Mouse (Mus musculus) heart, embryonic 11.5 days (tissue): ENCODE measurements around the gene Paf1. TPM values are rescaled to one million over a fixed set of nuclear protein-coding genes. Genes with fewer than 3 reads are reported as not detected.
"Not testable (repeated sequence)": the region's sequence is repeated elsewhere in the genome, so short reads cannot be mapped to it uniquely, and the experiment has no call there.

Experiments used
- ATAC-seq: fragments of 200-750 bp; cut with Nextera tagmentation; replicated peaks from 2 replicates; pipeline ENCODE4 v1.8.0; 2017; ENCODE audit warnings: moderate library complexity; ENCODE audit not compliant: insufficient number of reproducible peaks, low FRiP score, low TSS enrichment
- H3K27ac ChIP-seq: fragments of 300-500 bp; sonication (generic); 2 replicates; pipeline ENCODE4 v1.5.1; 2014; ENCODE audit warnings: mild to moderate bottlenecking, low read depth, low read length
- H3K27me3 ChIP-seq: fragments of 300-500 bp; sonication (generic); 2 replicates; pipeline ENCODE4 v1.6.1; 2014; ENCODE audit warnings: mild to moderate bottlenecking, low read length, mixed read lengths; ENCODE audit not compliant: control insufficient read depth, insufficient read depth
- H3K36me3 ChIP-seq: fragments of 300-500 bp; sonication (generic); 2 replicates; pipeline ENCODE4 v1.6.1; 2014; ENCODE audit warnings: mild to moderate bottlenecking, low read length, moderate library complexity, mixed read lengths; ENCODE audit not compliant: control insufficient read depth, insufficient read depth
- H3K4me1 ChIP-seq: fragments of 300-500 bp; sonication (generic); 2 replicates; pipeline ENCODE4 v1.6.1; 2014; ENCODE audit warnings: low read length; ENCODE audit not compliant: control insufficient read depth, insufficient read depth
- H3K4me2 ChIP-seq: fragments of 300-500 bp; sonication (generic); 2 replicates; pipeline ENCODE4 v1.6.1; 2014; ENCODE audit warnings: mild to moderate bottlenecking, moderate library complexity
- H3K4me3 ChIP-seq: fragments of 300-500 bp; sonication (generic); 2 replicates; pipeline ENCODE4 v1.5.1; 2014; ENCODE audit warnings: low read depth, low read length
- H3K9ac ChIP-seq: fragments of 300-500 bp; sonication (generic); 2 replicates; pipeline ENCODE4 v1.6.1; 2014; ENCODE audit warnings: mild to moderate bottlenecking, low read depth, low read length, moderate library complexity
- H3K9me3 ChIP-seq: fragments of 300-500 bp; sonication (generic); replicated peaks from 2 replicates; pipeline ENCODE4 v1.6.1; 2016; ENCODE audit warnings: low read length; ENCODE audit not compliant: control insufficient read depth
- WGBS: fragments of 180-500 bp; shearing (Covaris S2); extraction: QIAGEN DNeasy Blood & Tissue Kit; methylation state at CpG from one replicate; pipeline ENCODE4 v1.1.7; 2014; ENCODE audit not compliant: insufficient replicate concordance; 5-methylcytosine and 5-hydroxymethylcytosine counted together
- polyA plus RNA-seq: library from polyadenylated mRNA; unstranded; fragments of >200 nt; fragmentation: Nextera tagmentation; extraction: Ambion mirVana; gene quantifications from 2 replicates; pipeline ENCODE4 v1.2.1, GENCODE M21; 2014

Paf1 gene
- polyA plus RNA-seq, 1 experiment from 2014 or later, result 70.2 TPM

DNA sequence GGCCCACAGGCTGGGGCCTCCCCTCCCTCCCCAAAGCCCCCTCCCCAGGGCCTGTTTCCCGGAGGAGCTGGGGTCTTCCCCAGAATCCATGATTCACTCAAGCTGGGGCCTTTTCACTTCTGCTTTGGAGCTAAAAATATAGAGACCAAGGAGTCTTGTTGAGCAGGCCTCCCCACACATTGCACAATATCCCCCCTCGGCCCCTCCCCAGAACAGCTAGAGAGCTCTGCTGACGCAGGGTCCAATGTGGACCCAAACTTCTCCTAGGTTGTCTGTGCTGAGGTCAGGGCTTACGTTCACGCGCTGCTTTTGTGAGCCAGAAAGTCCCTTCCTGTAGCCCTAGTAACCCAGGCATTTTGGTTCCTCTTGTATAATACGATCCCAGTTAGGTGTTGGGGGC is 6.7 kb upstream of the Paf1 start:
- ATAC-seq, result no peak
- H3K36me3 ChIP-seq, result peaks cover 15% of the 10 kb centered on the region
- no peak overlapping the region for H3K9ac ChIP-seq
- H3K4me2 ChIP-seq, result no peak overlapping the region
- no peak overlapping the region for H3K4me3 ChIP-seq
- H3K9me3 ChIP-seq, result no peaks in the 10 kb centered on the region
- WGBS, result 79% methylated on average over 7 of the region's 7 CpGs
- peaks cover 22% of the 10 kb centered on the region for H3K4me1 ChIP-seq
- H3K27me3 ChIP-seq, result no peaks in the 10 kb centered on the region
- H3K27ac ChIP-seq, result no peak overlapping the region

- whole genome bisulfite sequencing, result 11% methylated on average over 4 of the region's 4 CpGs
- ATAC-seq, result no peak
- H3K27ac ChIP-seq, result no peak overlapping the region
Measured at GRCm38 (mm10) chr7:28386462-28386861, 6.3 kb upstream of the Paf1 start.

DNA sequence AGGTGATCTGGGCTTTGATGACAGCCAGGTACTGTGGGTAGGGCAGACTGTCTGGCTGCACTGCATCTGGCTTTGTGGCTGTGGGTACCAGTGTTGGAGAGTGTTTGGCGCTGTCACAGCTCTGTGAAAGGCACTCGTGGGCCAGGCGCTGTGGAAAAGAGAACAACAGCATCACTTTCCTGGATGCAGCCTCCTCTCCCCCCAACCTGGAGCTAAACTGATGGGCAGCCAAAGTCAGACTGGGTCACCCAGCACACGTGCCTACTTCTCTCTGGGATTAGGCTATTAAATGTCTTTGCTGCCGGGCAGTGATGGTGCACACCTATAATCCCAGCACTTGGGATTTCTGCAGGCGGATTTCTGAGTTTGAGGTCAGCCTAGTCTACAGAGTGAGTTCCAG is 5.9 kb upstream of the Paf1 start:
- Histone ChIP-seq H3K4me1 (peaks cover 20% of the 10 kb centered on the region), H3K36me3 (peaks cover 15% of the 10 kb centered on the region)
- H3K4me3 ChIP-seq, H3K27me3 ChIP-seq, H3K9me3 ChIP-seq, H3K27ac ChIP-seq, ATAC-seq, H3K9ac ChIP-seq, H3K4me2 ChIP-seq: not testable (repeated sequence)
- WGBS, result 77% methylated on average over 6 of the region's 6 CpGs

More at GRCm38 (mm10) chr7:28386462-28386861, 6.3 kb upstream of the Paf1 start:
- Histone ChIP-seq H3K36me3 (peaks cover 15% of the 10 kb centered on the region), H3K9me3 (no peaks in the 10 kb centered on the region), H3K4me1 (peaks cover 20% of the 10 kb centered on the region), H3K9ac (no peak overlapping the region), H3K27me3 (no peaks in the 10 kb centered on the region), H3K4me3 (no peak overlapping the region), H3K4me2 (no peak overlapping the region)

GRCm38 (mm10) chr7:28387384-28387783 is 5.4 kb upstream of the Paf1 start:
- not testable (repeated sequence) for H3K9me3 ChIP-seq, ATAC-seq, H3K4me3 ChIP-seq, H3K27ac ChIP-seq, H3K9ac ChIP-seq, H3K4me2 ChIP-seq, H3K27me3 ChIP-seq
- Histone ChIP-seq H3K36me3 (peaks cover 15% of the 10 kb centered on the region), H3K4me1 (peaks cover 19% of the 10 kb centered on the region)
- 82% methylated on average over 7 of the region's 7 CpGs for WGBS

GRCm38 (mm10) chr7:28390331-28390730 is 2.4 kb upstream of the Paf1 start:
- Histone ChIP-seq H3K4me1 (peaks cover 13% of the 10 kb centered on the region), H3K27ac (no peak overlapping the region), H3K9ac (no peak overlapping the region), H3K4me2 (no peak overlapping the region), H3K4me3 (no peak overlapping the region), H3K36me3 (peaks cover 16% of the 10 kb centered on the region), H3K27me3 (no peaks in the 10 kb centered on the region), H3K9me3 (no peaks in the 10 kb centered on the region)
- no peak for ATAC-seq
- 93% methylated on average over 3 of the region's 3 CpGs for WGBS

DNA sequence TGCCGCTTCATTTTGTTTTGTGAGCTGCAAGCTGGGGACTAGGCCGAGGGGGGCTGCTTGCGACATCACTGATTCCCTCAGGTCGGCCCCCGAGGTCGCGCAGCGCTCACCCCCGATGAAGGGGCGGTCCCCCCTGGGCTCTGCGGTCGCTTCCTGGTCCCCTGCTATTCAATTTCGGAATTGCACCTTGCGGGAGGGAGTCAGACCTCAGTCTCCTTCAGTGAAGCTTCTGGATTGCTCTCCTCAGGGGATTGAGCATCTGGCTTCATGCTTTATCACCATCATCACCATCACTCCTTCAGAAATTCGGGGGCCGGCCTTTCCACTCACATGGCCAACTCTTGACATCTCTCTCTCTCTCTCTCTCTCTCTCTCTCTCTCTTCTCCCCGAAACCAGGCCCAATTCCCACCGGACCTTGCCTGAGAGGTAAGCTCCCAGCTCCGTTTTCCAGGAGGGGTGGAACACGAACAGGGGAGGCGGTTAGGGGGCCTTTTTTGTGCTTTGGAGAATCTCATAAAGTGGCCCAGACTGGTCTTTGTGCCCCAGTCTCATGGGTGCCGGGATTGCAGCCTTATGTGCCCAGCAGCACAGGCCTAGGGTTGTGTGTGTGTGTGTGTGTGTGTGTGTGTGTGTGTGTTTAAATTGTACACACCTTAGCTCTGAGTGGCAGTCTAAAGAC is 661 bp downstream of the Paf1 start:
- ATAC-seq, result no peak
- H3K4me2 ChIP-seq, result peak overlapping the region; percentile 93
- peaks cover 33% of the 10 kb centered on the region for H3K36me3 ChIP-seq

DNA sequence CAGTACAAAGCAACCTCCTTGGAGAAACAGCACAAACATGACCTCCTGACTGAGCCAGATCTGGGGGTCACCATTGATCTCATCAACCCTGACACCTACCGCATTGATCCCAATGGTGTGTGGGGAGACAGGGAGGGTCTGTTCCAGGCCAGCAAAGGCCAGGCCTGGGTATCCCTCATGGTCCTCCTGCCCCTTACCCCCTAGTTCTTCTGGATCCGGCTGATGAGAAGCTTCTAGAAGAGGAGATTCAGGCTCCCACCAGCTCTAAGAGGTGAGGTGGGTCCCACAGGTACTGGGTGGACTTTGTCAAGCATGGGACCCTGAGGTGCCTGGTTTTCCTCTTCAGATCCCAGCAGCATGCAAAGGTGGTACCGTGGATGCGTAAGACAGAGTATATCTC is 2.7 kb downstream of the Paf1 start:
- no peaks in the 10 kb centered on the region for H3K9me3 ChIP-seq
- H3K27me3 ChIP-seq, result no peaks in the 10 kb centered on the region
- H3K4me3 ChIP-seq, result no peak overlapping the region
- H3K9ac ChIP-seq, result no peak overlapping the region
- peaks cover 13% of the 10 kb centered on the region for H3K4me1 ChIP-seq
- 94% methylated on average over 4 of the region's 4 CpGs for WGBS
- peaks cover 25% of the 10 kb centered on the region for H3K36me3 ChIP-seq
- no peak overlapping the region for H3K27ac ChIP-seq
- ATAC-seq, result no peak
- no peak overlapping the region for H3K4me2 ChIP-seq

More for the DNA sequence above, 661 bp downstream of the Paf1 start:
- Histone ChIP-seq H3K4me1 (peaks cover 13% of the 10 kb centered on the region), H3K4me3 (peak overlapping the region; percentile 94), H3K9ac (peak overlapping the region; percentile 88), H3K27me3 (no peaks in the 10 kb centered on the region), H3K9me3 (no peaks in the 10 kb centered on the region), H3K27ac (peak overlapping the region; percentile 73)
- 6% methylated on average over 22 of the region's 22 CpGs for WGBS

DNA sequence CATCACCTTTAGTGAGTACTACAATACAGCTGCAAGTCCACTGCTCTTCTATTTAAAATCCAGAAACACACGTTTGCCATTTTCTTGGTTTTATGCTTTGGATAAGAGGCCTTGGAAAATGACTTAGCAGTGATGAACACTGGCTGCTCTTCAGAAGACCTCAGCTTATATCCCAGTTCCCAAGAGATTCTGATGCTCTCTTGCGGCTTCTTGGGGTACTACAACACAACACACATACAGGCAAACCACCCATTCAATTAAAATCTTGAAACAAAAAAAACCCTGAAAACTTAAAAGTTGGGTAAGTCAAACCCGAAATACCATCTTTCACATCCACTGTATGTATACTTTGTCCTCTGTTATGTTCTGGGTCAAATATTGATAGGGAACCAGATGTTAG is 5.2 kb downstream of the Paf1 start:
- no peak for ATAC-seq
- H3K9me3 ChIP-seq, result no peaks in the 10 kb centered on the region
- WGBS, result 64% methylated on average over 3 of the region's 3 CpGs
- peaks cover 33% of the 10 kb centered on the region for H3K36me3 ChIP-seq
- H3K27ac ChIP-seq, result no peak overlapping the region
- peaks cover 6% of the 10 kb centered on the region for H3K4me1 ChIP-seq
- no peak overlapping the region for H3K9ac ChIP-seq
- no peak overlapping the region for H3K4me3 ChIP-seq
- no peak overlapping the region for H3K4me2 ChIP-seq
- no peaks in the 10 kb centered on the region for H3K27me3 ChIP-seq

GRCm38 (mm10) chr7:28398696-28399340 is 6.1 kb downstream of the Paf1 start:
- Histone ChIP-seq H3K36me3 (peaks cover 41% of the 10 kb centered on the region), H3K4me1 (peaks cover 1% of the 10 kb centered on the region; the same call in 1 of the 2 replicates)
- ATAC-seq, result no peak

More at GRCm38 (mm10) chr7:28398696-28399340, 6.1 kb downstream of the Paf1 start:
- Histone ChIP-seq H3K9me3 (no peaks in the 10 kb centered on the region), H3K4me3 (no peak overlapping the region), H3K27me3 (no peaks in the 10 kb centered on the region), H3K27ac (no peak overlapping the region), H3K9ac (no peak overlapping the region), H3K4me2 (no peak overlapping the region)
- WGBS, result 84% methylated on average over 10 of the region's 10 CpGs
